Mouse (Mus musculus) cortical plate, adult 2 months (tissue): ENCODE results near the gene Prkar2b.

Source experiments
- CTCF ChIP-seq: fragments of 200-500 bp; IDR thresholded peaks from 2 replicates; pipeline ENCODE4 v1.5.1; 2011; ENCODE audit warnings: mild to moderate bottlenecking, control low read depth, low read length; ENCODE audit not compliant: insufficient read depth; ENCODE audit errors: extremely low read depth
- POLR2A ChIP-seq: fragments of 200-500 bp; IDR thresholded peaks from 2 replicates; pipeline ENCODE4 v1.6.1; 2011; ENCODE audit warnings: mild to moderate bottlenecking, low read length, control low read depth; ENCODE audit not compliant: insufficient read depth; ENCODE audit errors: extremely low read depth

GRCm38 (mm10) chr12:32092452-32092851 is 31.4 kb upstream of the Prkar2b start:
- TF ChIP-seq CTCF (no peak), POLR2A (no peak)
